Mouse (Mus musculus): ENCODE measurements around the gene Gm4981.
"Not testable (repeated sequence)": the region's sequence is repeated elsewhere in the genome, so short reads cannot be mapped to it uniquely, and the experiment has no call there.

DNA sequence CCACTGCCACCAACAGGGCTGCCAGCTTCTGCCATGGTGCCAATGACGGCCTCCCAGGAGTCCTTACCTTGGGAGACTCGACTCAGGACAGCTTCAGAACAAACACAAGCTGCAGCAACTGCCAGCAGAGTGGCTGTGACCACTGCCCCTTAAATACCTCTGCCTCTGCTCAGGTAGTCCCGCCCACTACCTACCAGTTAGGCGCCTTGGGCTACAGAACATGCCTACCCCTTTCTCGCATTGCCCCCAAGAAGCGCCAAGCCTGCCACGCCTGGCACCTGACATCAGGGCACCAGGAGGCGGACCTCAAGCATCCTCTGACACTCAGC is 3.9 kb downstream of the Gm4981 start, which contains the start of gene Duxf3:
- not testable (repeated sequence) for TF ChIP-seq EP300, CTCF (IDR thresholded peaks at IDR 0.05; ENCODE audit: low read depth)
